Mouse (Mus musculus): ENCODE measurements at regions not wholly inside any gene's neighbourhood (a gene's known extent, or its start where the extent isn't known, plus 50 kb on each side); places are given as distances from the start of the nearest gene placed in this dataset.

DNA sequence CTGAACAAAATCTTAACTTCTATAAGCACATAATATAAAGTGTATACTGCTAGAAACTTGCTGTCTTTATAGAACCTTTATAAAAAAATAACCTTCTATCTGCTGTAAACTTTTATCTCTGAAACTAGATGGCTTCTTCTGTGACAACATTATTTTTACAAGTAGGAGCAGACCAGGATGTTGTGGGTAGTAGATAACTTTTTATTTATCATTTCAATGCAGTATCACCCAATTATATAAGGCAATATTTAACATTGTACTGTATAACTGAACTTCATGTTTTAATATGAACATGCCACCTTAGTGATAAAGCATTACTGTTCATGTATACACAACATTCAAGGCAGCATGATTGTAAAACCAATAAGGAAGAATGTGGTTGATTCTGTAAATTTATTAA lies 5024.1 kb upstream of the Gm7489 start:
- no peak for DNase-seq

DNA sequence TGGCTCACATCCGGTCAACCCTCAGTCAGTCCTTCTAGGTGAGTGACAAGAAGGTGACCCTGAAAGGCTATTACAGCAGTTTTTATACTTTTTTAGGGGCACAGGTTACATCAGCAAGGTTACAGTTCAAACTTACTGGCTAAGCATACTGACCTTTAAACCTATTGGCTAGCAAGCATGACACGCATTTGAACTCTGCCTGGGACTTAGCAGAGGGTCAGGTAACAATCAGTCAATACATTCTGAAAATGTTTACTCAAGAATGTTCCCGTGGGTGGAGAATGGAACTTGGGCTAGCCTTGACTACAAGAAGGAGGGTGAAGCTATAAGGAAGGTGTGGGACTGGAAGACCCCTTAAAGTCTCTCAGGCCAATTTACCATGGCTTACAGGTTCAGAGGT lies 4986.2 kb upstream of the Gm7489 start:
- no peak for DNase-seq

DNA sequence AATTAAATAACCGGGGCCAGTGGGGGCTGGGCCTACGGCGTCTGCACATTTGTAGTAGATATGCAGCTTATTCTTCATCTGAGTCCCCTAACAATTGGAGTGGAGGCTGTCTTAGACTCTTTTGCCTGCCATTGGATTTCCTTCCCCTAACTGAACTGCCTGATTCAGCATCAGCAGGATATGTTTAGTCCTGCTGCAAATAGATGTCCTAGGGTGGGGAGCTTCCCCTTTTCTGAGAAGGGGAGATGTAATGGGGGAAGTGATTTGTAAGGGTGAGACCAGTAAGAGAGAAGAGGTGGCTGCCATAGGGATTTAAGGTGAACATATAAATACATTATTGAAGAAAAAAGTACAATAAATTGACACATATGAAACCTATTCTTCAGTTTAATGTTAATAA lies 4980.0 kb upstream of the Gm7489 start:
- DNase-seq: no peak

DNA sequence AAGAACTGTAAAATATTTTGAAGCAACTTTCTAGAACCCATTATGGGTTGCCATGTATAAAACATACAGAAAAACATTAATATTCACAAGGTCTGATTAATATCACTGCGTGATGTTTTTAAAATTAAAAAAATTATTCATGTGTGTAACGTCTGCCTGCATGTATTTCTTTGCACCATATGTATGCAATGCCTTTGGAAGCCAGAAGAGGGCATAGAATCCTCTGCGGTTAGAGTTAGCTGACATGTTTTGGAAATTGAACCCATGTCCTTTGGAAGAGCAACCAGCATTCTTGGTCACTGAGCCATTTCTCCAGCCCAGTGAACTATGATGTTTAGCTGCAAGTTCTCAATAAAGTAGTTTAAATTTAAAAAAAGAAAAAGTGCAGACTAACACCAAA lies 4958.8 kb upstream of the Gm7489 start:
- DNase-seq: peak; percentile 5 to 6

DNA sequence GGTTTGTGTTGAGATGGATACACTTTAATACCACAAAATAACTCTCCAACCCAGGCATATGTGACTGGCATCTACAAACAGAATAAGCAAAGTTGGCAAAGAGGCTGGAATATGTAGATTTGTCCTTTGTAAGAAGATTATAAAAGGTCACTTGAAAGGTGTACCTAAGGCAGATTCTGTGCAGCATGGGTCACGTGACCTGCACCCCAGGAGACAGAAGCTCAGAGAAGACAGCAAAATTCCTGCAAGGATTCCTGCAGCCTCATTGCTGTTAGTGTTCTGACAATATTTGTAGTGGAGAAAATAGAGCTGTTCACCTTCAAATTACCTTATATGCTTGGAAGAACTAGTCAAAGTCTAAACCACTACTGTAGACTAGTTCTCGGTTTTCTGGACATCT lies 4938.6 kb upstream of the Gm7489 start:
- no peak for DNase-seq

DNA sequence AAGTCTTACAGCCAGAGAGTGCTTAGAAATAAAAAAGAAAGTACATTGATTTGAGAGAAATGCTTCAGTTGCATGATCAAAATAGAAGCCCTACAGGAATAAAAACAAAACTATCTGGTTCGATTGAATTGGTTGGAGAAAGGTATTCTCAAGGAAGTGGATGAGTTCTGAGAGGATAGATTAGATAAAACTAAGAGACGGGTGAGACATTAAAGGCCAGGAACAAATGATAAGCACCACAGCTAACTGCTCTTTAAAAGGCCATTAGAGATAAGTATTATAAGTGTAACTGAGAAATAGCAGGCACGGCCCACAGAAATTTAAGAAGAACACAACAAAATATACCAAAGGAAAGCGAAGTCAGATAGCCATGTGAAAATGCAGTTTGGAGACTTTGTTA lies 4908.5 kb upstream of the Gm7489 start:
- no peak for DNase-seq

DNA sequence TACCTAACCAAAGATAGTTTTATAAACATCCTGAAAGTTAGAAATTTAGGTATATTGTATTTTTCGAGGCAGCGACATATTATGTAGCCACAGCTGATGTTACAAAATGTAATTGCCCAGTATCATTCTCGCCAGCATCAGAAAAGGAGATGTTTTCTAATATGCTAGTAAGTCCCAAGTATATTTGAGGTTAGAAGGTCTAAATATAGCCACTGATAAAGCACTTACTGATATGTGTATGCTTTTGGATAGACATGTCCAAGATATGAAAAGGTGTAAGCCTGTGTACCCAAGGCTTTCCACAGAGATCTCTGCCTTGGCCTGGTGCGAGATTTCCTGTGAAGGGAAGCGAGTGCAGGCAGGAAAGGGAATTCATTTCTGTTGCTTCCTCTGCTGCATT lies 4908.1 kb upstream of the Gm7489 start:
- DNase-seq: no peak

All from cerebellum, postnatal 10 days (tissue).